Mouse (Mus musculus) neural tube, embryonic 15.5 days (tissue): ENCODE results near the gene Cdc27. TPM values are rescaled to one million over a fixed set of nuclear protein-coding genes. Genes with fewer than 3 reads are reported as not detected.
A peak's percentile ranks its signal among the peaks of the same experiment; 100 is the strongest.

Experiments
- ATAC-seq: fragments of 200-750 bp; cut with Nextera tagmentation; 2 replicates; pipeline ENCODE4 v1.8.0; 2017; ENCODE audit warnings: mild to moderate bottlenecking, moderate TSS enrichment, moderate library complexity; ENCODE audit not compliant: low FRiP score
- H3K27ac ChIP-seq: fragments of 300-500 bp; sonication (generic); replicated peaks from 2 replicates; pipeline ENCODE4 v1.5.1; 2015; ENCODE audit warnings: mild to moderate bottlenecking, inconsistent platforms
- H3K27me3 ChIP-seq: fragments of 300-500 bp; sonication (generic); replicated peaks from 2 replicates; pipeline ENCODE4 v1.6.1; 2015; ENCODE audit warnings: inconsistent platforms
- H3K36me3 ChIP-seq: fragments of 300-500 bp; sonication (generic); 2 replicates; pipeline ENCODE4 v1.6.1; 2015; ENCODE audit warnings: inconsistent platforms
- H3K4me1 ChIP-seq: fragments of 300-500 bp; sonication (generic); 2 replicates; pipeline ENCODE4 v1.6.1; 2015; ENCODE audit warnings: inconsistent platforms
- H3K4me2 ChIP-seq: fragments of 300-500 bp; sonication (generic); 2 replicates; pipeline ENCODE4 v1.6.1; 2015; ENCODE audit warnings: inconsistent platforms, mild to moderate bottlenecking, moderate library complexity
- H3K4me3 ChIP-seq: fragments of 300-500 bp; sonication (generic); replicated peaks from 2 replicates; pipeline ENCODE4 v1.5.1; 2015; ENCODE audit warnings: mild to moderate bottlenecking, inconsistent platforms
- H3K9ac ChIP-seq: fragments of 300-500 bp; sonication (generic); replicated peaks from 2 replicates; pipeline ENCODE4 v1.6.1; 2015; ENCODE audit warnings: mild to moderate bottlenecking, inconsistent platforms
- H3K9me3 ChIP-seq: fragments of 300-500 bp; sonication (generic); replicated peaks from 2 replicates; pipeline ENCODE4 v1.6.1; 2016; ENCODE audit warnings: inconsistent platforms
- WGBS: fragments of 180-500 bp; shearing (Covaris S2); methylation state at CpG from one replicate; pipeline ENCODE4 v1.1.7; 2015; ENCODE audit warnings: mixed read lengths; 5-methylcytosine and 5-hydroxymethylcytosine counted together
- polyA plus RNA-seq: library from polyadenylated mRNA; unstranded; fragments of >200 nt; fragmentation: Nextera tagmentation; extraction: Ambion mirVana; gene quantifications from 2 replicates; pipeline ENCODE4 v1.2.1, GENCODE M21; 2015

The Cdc27 gene
- 34.8 and 39.1 TPM in 2 replicates for polyA plus RNA-seq

DNA sequence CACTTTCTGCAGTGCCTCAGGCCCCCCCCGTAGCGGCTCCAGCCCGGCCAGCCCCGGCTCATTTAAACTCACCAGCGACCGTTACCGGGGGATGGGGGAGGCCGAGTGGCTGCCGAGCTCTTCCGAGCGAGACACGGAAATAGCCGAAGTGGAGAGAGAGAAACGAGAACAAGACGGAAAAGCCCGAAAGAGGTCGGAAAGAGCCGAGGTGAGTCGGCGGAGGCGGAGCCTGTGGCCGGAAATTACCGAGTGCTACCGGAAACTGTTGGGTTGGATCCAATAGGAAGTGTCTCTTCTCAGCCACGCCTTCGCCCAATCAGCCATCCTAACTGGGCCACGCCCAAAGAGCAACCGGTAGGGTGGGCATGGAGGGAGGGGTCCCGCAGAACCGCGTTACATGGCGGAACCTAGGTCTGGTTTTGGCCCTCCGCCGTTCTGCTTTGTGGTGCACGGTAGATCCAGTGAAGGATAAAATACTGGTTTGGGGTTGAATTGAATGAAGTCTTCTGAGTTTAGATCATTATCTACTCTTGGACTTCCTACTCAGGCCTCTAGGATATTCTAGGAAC lies at the start of gene Cdc27, which contains the start of gene Myl4:
Gene Cdc27 (minus strand): TSS at position 215 of the 569 bp plus-strand sequence.
Gene Myl4 (plus strand): TSS at position 258 of the 569 bp plus-strand sequence.
- H3K4me1 ChIP-seq: peaks cover 20% of the 10 kb centered on the region
- peak within 1 kb of the TSS; percentile 76 for H3K4me2 ChIP-seq
- WGBS: under 1% methylated on average over 35 of the region's 35 CpGs
- peak within 1 kb of the TSS; percentile 88 for H3K27ac ChIP-seq
- H3K27me3 ChIP-seq: no peaks in the 10 kb centered on the region
- peak within 1 kb of the TSS; percentile 100 for H3K9ac ChIP-seq
- H3K4me3 ChIP-seq: peak within 1 kb of the TSS; percentile 82
- peak; percentile 97 for ATAC-seq
- H3K36me3 ChIP-seq: 0 out of 2 replicates have a peak, but pooled peaks cover 4% of the 10 kb centered on the region
- no peaks in the 10 kb centered on the region for H3K9me3 ChIP-seq

DNA sequence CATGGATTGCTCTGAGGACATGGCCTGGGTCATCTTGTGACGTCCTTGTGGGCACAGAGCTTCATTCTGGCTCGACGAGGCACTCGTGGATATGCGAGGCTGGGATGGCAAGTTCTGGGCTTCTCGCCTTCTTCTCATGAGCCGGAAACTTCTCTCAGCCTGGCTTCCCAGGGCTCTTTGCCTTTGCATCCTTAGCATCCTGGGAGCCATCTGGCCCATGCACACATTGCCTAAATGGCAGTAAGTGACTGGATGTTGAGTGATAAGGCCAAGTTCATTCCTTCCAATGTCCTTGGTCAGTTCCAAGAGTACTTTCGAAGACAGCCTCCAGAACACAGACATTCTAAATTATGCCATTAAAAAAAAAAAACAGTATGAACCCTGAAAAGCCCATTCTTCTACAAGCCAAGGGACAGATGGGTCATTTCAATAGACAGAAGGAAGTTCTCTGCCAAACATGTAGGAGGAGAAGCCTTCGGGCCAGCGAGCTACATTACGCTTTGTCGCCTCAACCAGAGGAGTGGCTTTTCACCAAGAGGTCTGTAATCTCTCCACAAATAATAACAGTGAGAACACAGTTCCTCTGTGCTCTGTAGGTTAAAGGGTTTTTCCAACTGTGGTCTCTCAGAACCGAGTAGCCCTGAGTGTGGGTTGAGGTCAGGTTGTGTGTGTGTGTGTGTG lies 49.0 kb upstream of the Cdc27 start:
- Histone ChIP-seq H3K27ac (no peak overlapping the region), H3K9me3 (no peaks in the 10 kb centered on the region), H3K4me1 (no peaks in the 10 kb centered on the region), H3K27me3 (no peaks in the 10 kb centered on the region), H3K4me3 (no peak overlapping the region), H3K36me3 (no peaks in the 10 kb centered on the region), H3K9ac (no peak overlapping the region), H3K4me2 (no peak overlapping the region)
- whole genome bisulfite sequencing: 85% methylated on average over 13 of the region's 13 CpGs
- ATAC-seq: no peak

DNA sequence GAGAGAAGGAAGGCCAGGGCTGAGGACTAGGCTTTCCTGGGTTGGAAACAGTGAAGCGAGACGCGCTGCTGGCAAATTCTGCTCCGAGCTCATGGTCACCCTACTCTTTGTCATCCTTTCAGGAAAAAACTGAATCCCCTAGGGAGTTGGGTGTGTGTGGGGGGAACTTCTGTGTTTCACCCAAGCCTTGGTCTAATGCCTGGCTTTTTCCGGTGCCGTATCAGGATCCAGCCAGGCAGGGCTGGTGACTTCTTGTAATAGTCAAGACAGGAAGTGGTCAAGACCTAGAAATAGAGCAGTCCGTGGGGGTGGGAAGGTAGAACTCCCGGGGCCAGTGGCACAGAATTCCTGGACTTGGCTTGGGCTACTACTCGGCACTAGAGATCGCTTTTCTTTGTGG lies 45.9 kb upstream of the Cdc27 start:
- no peak overlapping the region for H3K4me3 ChIP-seq
- no peaks in the 10 kb centered on the region for H3K4me1 ChIP-seq
- no peaks in the 10 kb centered on the region for H3K9me3 ChIP-seq
- WGBS: 91% methylated on average over 10 of the region's 10 CpGs
- no peak overlapping the region for H3K27ac ChIP-seq
- H3K9ac ChIP-seq: no peak overlapping the region
- H3K4me2 ChIP-seq: no peak overlapping the region
- H3K27me3 ChIP-seq: no peaks in the 10 kb centered on the region
- H3K36me3 ChIP-seq: no peaks in the 10 kb centered on the region
- ATAC-seq: no peak

DNA sequence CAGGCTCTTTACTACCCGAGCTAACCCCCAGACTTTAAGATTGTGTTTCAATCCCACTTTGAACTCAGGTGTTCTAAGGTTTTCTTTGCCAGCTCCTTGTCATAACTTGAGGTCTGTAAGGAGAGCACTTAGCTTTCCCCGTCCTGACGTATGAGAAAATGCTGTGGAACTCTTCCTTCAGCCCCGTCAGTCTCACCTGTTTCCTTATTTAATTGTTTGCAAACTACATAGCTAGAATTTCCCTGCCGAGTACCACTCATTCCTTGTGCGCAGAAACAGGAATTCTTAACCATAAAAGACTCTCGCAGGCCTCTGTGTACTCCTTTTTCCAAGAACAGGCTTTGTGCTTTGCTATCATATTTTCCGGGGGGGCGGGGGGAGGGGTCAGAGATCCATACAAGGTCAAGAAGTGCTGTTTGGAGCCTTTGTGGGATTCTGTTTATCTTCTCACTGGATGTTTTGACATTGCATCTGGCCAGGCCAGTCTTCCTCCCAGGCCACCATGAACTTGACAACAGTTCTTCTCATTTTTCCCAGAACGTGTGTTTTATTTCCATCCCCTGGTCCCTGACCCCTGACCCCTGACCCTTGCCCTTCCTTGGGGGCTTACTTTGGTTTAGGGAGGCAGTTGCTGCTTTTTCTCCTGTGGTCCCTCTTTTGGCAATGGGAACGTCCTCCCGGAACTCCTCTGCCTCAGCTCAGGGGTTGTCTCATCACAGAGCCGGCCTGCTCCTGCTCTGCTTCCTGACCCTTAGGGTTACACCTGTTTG lies 41.8 kb upstream of the Cdc27 start:
- Histone ChIP-seq H3K36me3 (no peaks in the 10 kb centered on the region), H3K9me3 (0 out of 2 replicates have a peak, but pooled peaks cover 7% of the 10 kb centered on the region), H3K27ac (no peak overlapping the region), H3K27me3 (no peaks in the 10 kb centered on the region), H3K4me2 (no peak overlapping the region), H3K9ac (no peak overlapping the region), H3K4me3 (no peak overlapping the region), H3K4me1 (no peaks in the 10 kb centered on the region)
- 79% methylated on average over 13 of the region's 13 CpGs for WGBS
- ATAC-seq: no peak

DNA sequence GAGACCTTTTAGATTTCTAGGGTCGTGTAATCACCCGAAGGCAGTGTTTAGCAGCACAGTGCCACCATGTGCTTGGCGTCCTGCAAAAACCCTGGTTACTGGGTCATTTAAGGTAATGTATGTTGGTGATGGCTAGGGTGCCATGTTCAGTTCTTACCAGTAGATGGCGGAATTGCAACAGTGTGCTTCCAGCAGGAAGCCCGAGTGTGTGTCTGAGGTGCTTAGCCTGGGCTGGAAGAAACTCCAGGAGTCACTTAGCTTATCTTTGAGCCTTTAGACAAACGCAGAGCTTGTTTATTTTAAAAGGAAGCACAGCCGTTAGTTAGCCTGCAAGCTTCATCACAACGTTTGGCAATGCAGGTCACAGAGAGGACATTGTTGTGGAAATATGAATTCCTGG lies 39.7 kb upstream of the Cdc27 start:
- ATAC-seq: peak; percentile 68
- H3K4me2 ChIP-seq: no peak overlapping the region
- H3K27ac ChIP-seq: no peak overlapping the region
- 5% methylated on average over 8 of the region's 8 CpGs for WGBS
- 0 out of 2 replicates have a peak, but pooled peaks cover 7% of the 10 kb centered on the region for H3K9me3 ChIP-seq
- no peaks in the 10 kb centered on the region for H3K36me3 ChIP-seq
- H3K4me3 ChIP-seq: no peak overlapping the region
- H3K9ac ChIP-seq: no peak overlapping the region
- H3K4me1 ChIP-seq: no peaks in the 10 kb centered on the region
- H3K27me3 ChIP-seq: no peaks in the 10 kb centered on the region

DNA sequence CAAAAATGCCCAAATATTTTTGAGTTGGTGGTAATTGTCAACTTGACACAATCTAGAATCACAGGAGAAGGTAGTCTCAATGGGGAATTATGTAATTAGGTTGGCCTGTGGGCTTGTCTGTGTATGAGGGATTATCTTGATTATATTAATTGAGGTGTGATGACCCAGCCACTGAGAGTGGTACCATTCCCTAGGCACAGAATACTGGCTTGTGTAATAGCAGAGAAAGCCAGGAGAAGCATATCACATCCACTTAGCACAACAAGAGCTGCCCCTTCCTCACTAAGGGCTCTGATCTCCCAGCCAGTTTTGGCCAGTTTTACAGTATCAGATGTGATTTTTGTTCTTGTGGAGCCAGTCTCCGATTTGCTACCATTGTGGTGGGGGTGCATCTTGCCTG lies 39.1 kb upstream of the Cdc27 start:
- WGBS: 73% methylated on average over 1 of the region's 1 CpGs
- H3K36me3 ChIP-seq: no peaks in the 10 kb centered on the region
- H3K9me3 ChIP-seq: 0 out of 2 replicates have a peak, but pooled peaks cover 7% of the 10 kb centered on the region
- no peak for ATAC-seq
- H3K4me1 ChIP-seq: no peaks in the 10 kb centered on the region
- no peak overlapping the region for H3K4me3 ChIP-seq
- no peak overlapping the region for H3K27ac ChIP-seq
- H3K9ac ChIP-seq: no peak overlapping the region
- H3K27me3 ChIP-seq: no peaks in the 10 kb centered on the region
- H3K4me2 ChIP-seq: no peak overlapping the region

DNA sequence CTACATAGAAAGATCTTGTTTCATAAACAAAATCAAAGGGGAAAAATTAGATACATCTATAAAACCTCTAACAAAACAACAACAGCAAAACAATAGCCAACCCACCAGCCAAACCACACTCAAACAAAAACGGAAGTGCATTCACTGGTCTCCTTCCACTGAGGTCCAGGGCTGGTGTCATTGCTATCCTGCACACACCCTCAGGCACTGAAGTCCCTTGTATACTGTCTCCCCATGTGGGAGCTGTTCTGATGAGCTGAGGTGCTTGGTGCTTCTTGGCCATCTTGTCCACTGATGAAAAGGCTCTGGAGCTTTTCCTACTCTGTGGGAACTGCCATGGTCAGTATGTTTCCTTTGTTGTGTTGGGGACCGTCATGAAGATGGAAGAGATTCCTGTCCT lies 38.1 kb upstream of the Cdc27 start:
- H3K27me3 ChIP-seq: no peaks in the 10 kb centered on the region
- H3K4me2 ChIP-seq: no peak overlapping the region
- no peak overlapping the region for H3K9ac ChIP-seq
- H3K27ac ChIP-seq: no peak overlapping the region
- H3K9me3 ChIP-seq: 0 out of 2 replicates have a peak, but pooled peaks cover 7% of the 10 kb centered on the region
- 85% methylated on average over 2 of the region's 2 CpGs for WGBS
- no peaks in the 10 kb centered on the region for H3K36me3 ChIP-seq
- no peak overlapping the region for H3K4me3 ChIP-seq
- no peak for ATAC-seq
- no peaks in the 10 kb centered on the region for H3K4me1 ChIP-seq

DNA sequence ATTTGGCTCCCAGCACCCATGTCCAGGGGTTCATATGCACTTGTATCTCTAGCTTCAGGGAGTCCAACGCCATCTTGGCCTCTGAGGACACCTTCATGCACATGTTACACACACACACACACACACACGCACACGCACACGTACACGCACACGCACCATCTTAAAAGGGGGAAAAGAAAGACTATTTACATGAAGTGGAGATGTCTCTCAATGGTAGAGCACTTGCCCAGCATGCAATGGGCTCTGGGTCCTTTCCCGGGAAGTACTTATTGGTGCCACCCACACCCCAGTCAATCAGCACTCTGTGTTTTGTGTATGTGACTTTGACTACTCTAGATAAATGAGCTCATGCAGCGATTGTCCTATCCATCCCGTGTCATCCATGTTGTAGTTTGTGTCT lies 37.5 kb upstream of the Cdc27 start:
- H3K27me3 ChIP-seq: no peaks in the 10 kb centered on the region
- no peaks in the 10 kb centered on the region for H3K4me1 ChIP-seq
- no peaks in the 10 kb centered on the region for H3K36me3 ChIP-seq
- no peak overlapping the region for H3K4me2 ChIP-seq
- 0 out of 2 replicates have a peak, but pooled peaks cover 7% of the 10 kb centered on the region for H3K9me3 ChIP-seq
- no peak for ATAC-seq
- H3K9ac ChIP-seq: no peak overlapping the region
- no peak overlapping the region for H3K4me3 ChIP-seq
- no peak overlapping the region for H3K27ac ChIP-seq
- 96% methylated on average over 9 of the region's 9 CpGs for WGBS

DNA sequence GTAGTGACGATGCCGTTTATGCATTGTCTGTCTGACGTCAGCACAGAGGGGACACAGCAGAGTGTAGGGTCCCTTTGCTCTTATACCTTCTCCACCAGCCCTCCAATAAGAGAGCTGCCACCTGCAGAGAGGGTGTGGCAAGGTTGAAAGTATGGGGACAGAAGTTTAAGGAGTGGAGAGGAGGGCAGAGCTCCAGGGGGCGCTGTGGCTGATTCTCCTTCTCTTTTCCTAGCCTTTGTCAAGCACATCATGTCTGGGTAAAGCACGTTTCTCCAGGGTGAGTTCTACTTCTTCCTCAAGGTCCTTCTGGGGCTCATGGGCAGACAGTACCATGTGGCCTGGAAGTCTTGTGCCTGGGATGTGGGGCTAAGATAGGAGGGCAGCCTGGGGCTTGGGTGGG lies 35.1 kb upstream of the Cdc27 start:
- Histone ChIP-seq H3K4me3 (no peak overlapping the region), H3K9ac (no peak overlapping the region), H3K36me3 (no peaks in the 10 kb centered on the region), H3K27ac (no peak overlapping the region), H3K27me3 (no peaks in the 10 kb centered on the region), H3K9me3 (0 out of 2 replicates have a peak, but pooled peaks cover 7% of the 10 kb centered on the region), H3K4me1 (no peaks in the 10 kb centered on the region), H3K4me2 (no peak overlapping the region)
- 72% methylated on average over 5 of the region's 5 CpGs for WGBS
- no peak for ATAC-seq

DNA sequence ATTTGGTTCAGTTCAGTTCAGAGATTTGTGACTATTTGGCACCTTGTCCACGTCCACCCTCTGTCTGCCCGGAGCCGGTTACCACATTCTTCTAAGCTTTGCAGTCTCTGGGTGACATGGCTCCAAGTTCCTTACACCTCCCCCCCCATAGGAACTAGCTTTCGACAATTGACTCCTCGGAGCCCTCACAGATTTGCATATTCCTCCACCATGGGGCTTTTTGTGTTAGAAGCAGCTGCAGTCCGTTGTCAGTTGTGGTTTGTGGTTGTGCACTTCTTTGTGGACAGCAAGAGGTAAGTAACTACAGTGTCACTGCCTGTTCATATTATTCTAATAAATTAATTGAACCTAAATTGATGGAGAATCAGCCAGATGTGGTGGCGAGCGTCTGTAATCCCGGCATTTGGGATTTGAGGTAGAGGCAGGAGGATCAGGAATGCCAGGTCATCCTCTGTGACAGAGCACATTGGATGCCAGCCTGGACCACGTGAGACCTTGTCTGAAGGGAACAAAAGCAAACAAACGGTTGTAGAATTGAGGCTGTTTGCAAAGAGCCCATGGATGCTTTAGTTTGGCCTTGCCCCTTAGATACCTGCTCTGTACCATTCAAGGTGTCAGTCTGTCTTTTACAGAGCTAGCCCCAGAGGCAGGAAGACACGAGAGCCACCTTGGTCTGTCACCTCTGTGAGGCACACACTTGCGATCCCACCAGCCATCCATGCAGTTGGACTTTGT lies 32.4 kb upstream of the Cdc27 start:
- H3K36me3 ChIP-seq: no peaks in the 10 kb centered on the region
- 63% methylated on average over 13 of the region's 13 CpGs for WGBS
- no peaks in the 10 kb centered on the region for H3K4me1 ChIP-seq
- no peak overlapping the region for H3K4me2 ChIP-seq
- H3K4me3 ChIP-seq: no peak overlapping the region
- no peak for ATAC-seq
- no peak overlapping the region for H3K9ac ChIP-seq
- H3K27ac ChIP-seq: no peak overlapping the region
- H3K9me3 ChIP-seq: no peaks in the 10 kb centered on the region
- H3K27me3 ChIP-seq: no peaks in the 10 kb centered on the region

DNA sequence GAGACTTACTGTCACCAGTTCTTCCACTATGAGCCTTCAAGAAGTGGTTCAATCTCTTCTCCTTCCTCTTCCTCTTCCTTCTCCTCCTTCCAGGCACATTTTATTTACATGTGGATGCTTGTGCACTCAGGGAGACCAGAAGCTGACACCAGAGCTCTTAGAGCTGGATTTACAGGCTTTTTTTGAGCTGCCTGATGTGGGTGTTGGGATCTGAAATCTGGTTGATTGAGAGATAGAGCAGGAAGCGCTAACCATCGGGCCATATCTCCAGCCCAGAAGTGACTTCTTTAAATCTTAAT lies 31.8 kb upstream of the Cdc27 start:
- ATAC-seq: no peak
- Histone ChIP-seq H3K4me1 (no peaks in the 10 kb centered on the region), H3K36me3 (no peaks in the 10 kb centered on the region), H3K9me3 (no peaks in the 10 kb centered on the region), H3K9ac (no peak overlapping the region), H3K4me3 (no peak overlapping the region), H3K27ac (no peak overlapping the region), H3K27me3 (no peaks in the 10 kb centered on the region), H3K4me2 (no peak overlapping the region)
- WGBS: 92% methylated on average over 2 of the region's 2 CpGs
